Mouse (Mus musculus) liver, embryonic 14.5 days (tissue): ENCODE measurements around the gene Clcn3.

ENCODE experiments used
- CTCF ChIP-seq: IDR thresholded peaks from 2 replicates; pipeline ENCODE4 v1.5.1; 2016; ENCODE audit warnings: antibody characterized with exemption, low read depth, control low read depth
- EP300 ChIP-seq: IDR thresholded peaks from 2 replicates; pipeline ENCODE4 v1.6.1; 2016; ENCODE audit warnings: antibody characterized with exemption, low read depth

- TF ChIP-seq EP300 (no peak), CTCF (no peak)
Measured at GRCm38 (mm10) chr8:60883419-60884137, 99.5 kb downstream of the Clcn3 start.
